Mouse (Mus musculus) forebrain, embryonic 12.5 days (tissue): ENCODE results near the gene Pip. TPM values are rescaled to one million over a fixed set of nuclear protein-coding genes. Genes with fewer than 3 reads are reported as not detected.

Source experiments
- ATAC-seq: fragments of 200-750 bp; cut with Nextera tagmentation; 2 replicates; pipeline ENCODE4 v1.8.0; 2017; ENCODE audit warnings: moderate TSS enrichment; ENCODE audit not compliant: low FRiP score
- H3K27ac ChIP-seq: fragments of 300-500 bp; sonication (generic); 2 replicates; pipeline ENCODE4 v1.5.1; 2016; ENCODE audit warnings: mild to moderate bottlenecking
- H3K27me3 ChIP-seq: fragments of 300-500 bp; sonication (generic); 2 replicates; pipeline ENCODE4 v1.6.1; 2016; ENCODE audit warnings: mild to moderate bottlenecking
- H3K36me3 ChIP-seq: fragments of 300-500 bp; sonication (generic); replicated peaks from 2 replicates; pipeline ENCODE4 v1.6.1; 2016; ENCODE audit warnings: mild to moderate bottlenecking
- H3K4me1 ChIP-seq: fragments of 300-500 bp; sonication (generic); 2 replicates; pipeline ENCODE4 v1.6.1; 2016
- H3K4me2 ChIP-seq: fragments of 300-500 bp; sonication (generic); 2 replicates; pipeline ENCODE4 v1.6.1; 2016; ENCODE audit warnings: mild to moderate bottlenecking, moderate library complexity
- H3K4me3 ChIP-seq: fragments of 300-500 bp; sonication (generic); replicated peaks from 2 replicates; pipeline ENCODE4 v1.5.1; 2016; ENCODE audit warnings: mild to moderate bottlenecking
- H3K9ac ChIP-seq: fragments of 300-500 bp; sonication (generic); 2 replicates; pipeline ENCODE4 v1.6.1; 2016; ENCODE audit warnings: mild to moderate bottlenecking
- H3K9me3 ChIP-seq: fragments of 300-500 bp; sonication (generic); 2 replicates; pipeline ENCODE4 v1.6.1; 2016
- WGBS: fragments of 180-500 bp; shearing (Covaris S2); methylation state at CpG from one replicate; pipeline ENCODE4 v1.1.7; 2016; 5-methylcytosine and 5-hydroxymethylcytosine counted together
- polyA plus RNA-seq: library from polyadenylated mRNA; unstranded; fragments of >200 nt; fragmentation: Nextera tagmentation; extraction: Ambion mirVana; gene quantifications from 2 replicates; pipeline ENCODE4 v1.2.1, GENCODE M21; 2016

Pip gene
- not detected in 2 replicates for polyA plus RNA-seq

- Histone ChIP-seq H3K36me3 (no peaks in the 10 kb centered on the region), H3K9me3 (no peaks in the 10 kb centered on the region), H3K4me3 (no peak within 1 kb of the TSS), H3K9ac (no peak within 1 kb of the TSS), H3K27me3 (no peaks in the 10 kb centered on the region), H3K4me1 (no peaks in the 10 kb centered on the region), H3K27ac (no peak within 1 kb of the TSS), H3K4me2 (no peak within 1 kb of the TSS)
- WGBS = 87% methylated on average over 2 of the region's 2 CpGs
- no peak for ATAC-seq
Observed at GRCm38 (mm10) chr6:41847235-41847634, at the start of gene Pip. Pip (plus strand) TSS chr6:41847535.

DNA sequence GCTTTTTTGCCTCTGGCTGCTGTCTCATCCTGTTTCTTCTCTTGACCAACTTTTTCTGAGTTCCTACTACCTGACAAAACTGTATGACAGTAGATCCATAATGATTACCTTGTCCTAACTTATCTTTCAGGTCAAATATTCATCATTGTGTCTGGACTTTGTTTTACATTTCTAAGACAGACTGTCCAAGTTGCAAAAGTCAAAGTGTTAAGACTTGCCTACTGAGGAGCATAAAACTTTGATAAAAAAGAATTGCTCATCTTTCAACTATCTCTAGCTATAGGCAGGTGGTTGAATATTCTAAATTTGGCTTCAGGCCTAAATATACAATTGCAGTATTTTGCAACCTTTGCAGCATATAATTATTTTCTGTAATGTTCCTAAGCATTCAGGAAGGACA, 23.2 kb upstream of the Pip start:
- Histone ChIP-seq H3K4me3 (no peak overlapping the region), H3K36me3 (no peaks in the 10 kb centered on the region), H3K27ac (no peak overlapping the region), H3K4me1 (no peaks in the 10 kb centered on the region), H3K27me3 (no peaks in the 10 kb centered on the region), H3K4me2 (no peak overlapping the region), H3K9ac (no peak overlapping the region), H3K9me3 (no peaks in the 10 kb centered on the region)
- no peak for ATAC-seq

DNA sequence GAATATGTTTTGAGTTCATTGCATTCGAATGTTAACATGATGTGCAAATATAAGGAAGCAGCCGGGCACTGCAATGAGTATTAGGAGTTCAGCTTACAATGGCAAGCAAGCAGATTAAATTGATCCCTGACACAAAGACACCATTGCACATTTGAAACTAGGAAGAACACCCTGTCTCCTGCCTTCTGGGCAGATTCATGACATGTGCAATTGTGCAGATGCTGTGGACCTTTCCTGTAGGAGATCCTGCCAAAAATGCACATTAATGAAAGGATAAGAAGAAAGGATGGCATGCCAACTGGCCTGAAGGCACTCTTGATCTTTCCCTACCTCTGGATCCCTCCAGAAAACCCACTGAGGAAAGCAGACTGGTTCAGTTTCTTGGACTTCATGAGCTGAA, 17.8 kb upstream of the Pip start:
- no peak for ATAC-seq
- Histone ChIP-seq H3K36me3 (no peaks in the 10 kb centered on the region), H3K4me2 (no peak overlapping the region), H3K9ac (no peak overlapping the region), H3K27ac (no peak overlapping the region), H3K27me3 (no peaks in the 10 kb centered on the region), H3K4me1 (no peaks in the 10 kb centered on the region), H3K4me3 (no peak overlapping the region), H3K9me3 (no peaks in the 10 kb centered on the region)
- 76% methylated on average over 2 of the region's 2 CpGs for WGBS

DNA sequence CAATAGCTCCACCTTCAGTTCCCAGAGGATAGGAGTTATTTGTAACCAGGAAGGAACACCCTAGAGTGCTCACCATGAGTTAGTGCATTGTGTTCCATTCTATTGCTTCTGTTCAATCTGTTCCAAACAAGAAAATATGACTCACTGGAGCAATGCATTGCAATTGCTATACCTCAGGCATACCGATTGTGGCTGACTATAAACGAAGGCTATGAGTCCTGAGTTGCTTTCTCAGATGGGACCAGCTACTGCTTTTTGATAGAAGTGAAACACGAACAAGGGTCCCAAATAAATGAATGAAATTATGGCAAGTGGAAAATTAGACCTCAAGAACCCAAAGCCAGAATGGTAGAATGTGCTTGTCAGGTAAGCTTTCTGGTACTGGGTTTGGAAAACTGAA, 5.4 kb downstream of the Pip start, which contains the start of gene Sval2:
Sval2 (plus strand) TSS at position 301 of the 400 bp plus-strand sequence.
- H3K27ac ChIP-seq = no peak within 1 kb of the TSS
- 86% methylated on average over 3 of the region's 3 CpGs for WGBS
- H3K36me3 ChIP-seq = no peaks in the 10 kb centered on the region
- H3K4me3 ChIP-seq = no peak within 1 kb of the TSS
- no peaks in the 10 kb centered on the region for H3K9me3 ChIP-seq
- no peak within 1 kb of the TSS for H3K4me2 ChIP-seq
- H3K9ac ChIP-seq = no peak within 1 kb of the TSS
- no peak for ATAC-seq
- no peaks in the 10 kb centered on the region for H3K27me3 ChIP-seq
- H3K4me1 ChIP-seq = no peaks in the 10 kb centered on the region

DNA sequence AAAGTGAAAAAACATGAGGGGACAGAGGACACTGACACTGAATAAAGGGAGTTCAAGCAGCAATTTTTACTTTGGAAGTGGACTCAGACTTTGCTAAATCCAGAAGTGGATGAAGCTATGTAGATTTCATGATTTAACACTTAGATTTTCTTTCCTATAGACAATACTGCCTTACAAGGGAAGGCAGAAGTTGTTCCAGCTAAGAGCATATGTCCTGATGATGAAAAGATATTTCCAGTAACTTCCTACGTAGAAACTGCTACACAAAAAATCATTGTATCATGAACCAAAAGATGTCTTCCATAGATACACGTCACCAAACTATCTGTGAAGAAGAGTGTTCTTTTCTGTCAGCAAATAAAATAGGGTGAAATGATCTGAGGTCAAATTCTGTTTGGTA, 16.7 kb downstream of the Pip start:
- Histone ChIP-seq H3K4me1 (no peaks in the 10 kb centered on the region), H3K27me3 (no peaks in the 10 kb centered on the region), H3K9me3 (no peaks in the 10 kb centered on the region), H3K4me2 (no peak overlapping the region), H3K36me3 (no peaks in the 10 kb centered on the region), H3K9ac (no peak overlapping the region), H3K27ac (no peak overlapping the region), H3K4me3 (no peak overlapping the region)
- WGBS = 77% methylated on average over 2 of the region's 2 CpGs
- ATAC-seq = no peak

Other genes starting within 250 kb of the Pip start
- 17.7 and 18.4 TPM in 2 replicates for gene Ephb6, start 242.1 kb upstream of the Pip start, polyA plus RNA-seq
- gene Trpv6, start 211.1 kb upstream of the Pip start, polyA plus RNA-seq = 0.31 and 0.52 TPM in 2 replicates
- gene Trpv5, start 166.8 kb upstream of the Pip start, polyA plus RNA-seq = not detected in 2 replicates
- gene Llcfc1, start 163.1 kb upstream of the Pip start, polyA plus RNA-seq = not detected in 2 replicates
- 5.8 and 7.5 TPM in 2 replicates for gene Kel, start 143.2 kb upstream of the Pip start, polyA plus RNA-seq
- not detected in 2 replicates for gene Olfr459, start 72.4 kb upstream of the Pip start, polyA plus RNA-seq
- gene Sval2, start 5.5 kb downstream of the Pip start, polyA plus RNA-seq = not detected in 2 replicates
- gene Sval1, start 104.1 kb downstream of the Pip start, polyA plus RNA-seq = not detected in 2 replicates
- gene Sval3, start 120.6 kb downstream of the Pip start, polyA plus RNA-seq = not detected in 2 replicates
- gene Sva, start 190.9 kb downstream of the Pip start, polyA plus RNA-seq = not detected in 2 replicates